Mouse (Mus musculus): ENCODE results near the gene C130050O18Rik. TPM values are rescaled to one million over a fixed set of nuclear protein-coding genes. Genes with fewer than 3 reads are reported as not detected.

Gene C130050O18Rik
- under 1 TPM; 0.80 to 0.88 TPM for total RNA-seq (2021)
- long read RNA-seq, experiment 1 = 0 reads
- long read RNA-seq, experiment 2 = 0 reads

GRCm38 (mm10) chr5:139404801-139405401 is at the start of gene C130050O18Rik:
Gene C130050O18Rik, plus strand, starts transcription at chr5:139405280.
- no peak for DNase-seq (ENCODE audit: low spot score in 2 of 2)

- no peak for DNase-seq (ENCODE audit: low spot score in 2 of 2)
These were observed 46.4 kb upstream of the C130050O18Rik start for GRCm38 (mm10) chr5:139358653-139359052.

DNA sequence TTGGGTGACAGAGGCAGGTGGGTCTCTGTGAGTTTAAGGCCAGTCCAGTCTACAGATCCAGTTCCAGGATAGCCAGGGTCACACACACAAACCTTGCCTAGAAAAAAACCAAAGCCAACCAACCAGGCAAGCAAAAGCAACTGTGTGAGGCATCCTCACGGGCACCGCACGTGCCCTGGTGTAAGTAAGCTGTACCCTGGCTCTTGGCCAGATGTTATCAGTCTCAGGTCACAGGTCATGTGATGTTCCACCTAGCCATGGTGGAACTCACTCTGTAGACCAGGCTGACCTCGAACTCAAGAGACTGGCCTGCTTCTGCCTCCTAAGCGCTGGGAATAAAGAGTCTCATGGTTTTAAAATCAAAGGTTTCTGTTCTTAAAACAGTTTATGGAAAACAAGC is 45.8 kb upstream of the C130050O18Rik start:
- DNase-seq (ENCODE audit: low spot score in 2 of 2) = no peak

GRCm38 (mm10) chr5:139363858-139364257 is 41.2 kb upstream of the C130050O18Rik start:
- DNase-seq (ENCODE audit: low spot score in 2 of 2) = no peak

DNA sequence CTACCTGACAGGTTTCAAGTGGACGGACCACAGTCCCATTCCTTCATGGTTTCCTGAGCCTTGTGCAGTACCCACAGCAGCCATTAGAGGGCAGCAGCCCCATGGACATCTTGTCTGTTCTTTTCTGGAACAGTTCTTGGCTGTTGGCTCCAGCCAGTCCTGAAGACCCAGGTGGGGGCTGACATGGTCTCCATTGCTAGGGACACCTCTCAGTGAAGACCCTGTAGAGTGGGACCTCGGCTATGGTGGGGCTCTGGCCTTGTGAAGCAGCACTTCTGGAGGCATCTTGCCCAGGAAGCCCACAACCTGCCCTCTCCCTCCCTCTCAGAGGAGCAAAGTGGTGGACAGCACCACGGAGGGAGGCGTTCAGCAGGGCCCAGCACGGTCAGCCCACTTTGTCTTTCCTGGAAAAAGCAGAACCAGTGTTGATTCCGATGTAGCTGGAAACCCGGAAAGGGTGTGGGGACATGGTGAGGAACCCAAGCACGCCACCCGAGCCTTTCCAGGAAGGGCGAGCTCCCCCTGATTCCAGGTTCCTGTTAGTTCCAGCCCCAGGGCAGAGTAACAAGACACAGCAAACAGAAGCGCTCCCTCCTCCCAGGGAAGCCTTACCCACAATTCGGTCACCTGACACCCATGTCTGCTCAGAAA is 40.7 kb upstream of the C130050O18Rik start:
- peak; percentile 74 to 86 for DNase-seq (ENCODE audit: low spot score in 2 of 2)

DNA sequence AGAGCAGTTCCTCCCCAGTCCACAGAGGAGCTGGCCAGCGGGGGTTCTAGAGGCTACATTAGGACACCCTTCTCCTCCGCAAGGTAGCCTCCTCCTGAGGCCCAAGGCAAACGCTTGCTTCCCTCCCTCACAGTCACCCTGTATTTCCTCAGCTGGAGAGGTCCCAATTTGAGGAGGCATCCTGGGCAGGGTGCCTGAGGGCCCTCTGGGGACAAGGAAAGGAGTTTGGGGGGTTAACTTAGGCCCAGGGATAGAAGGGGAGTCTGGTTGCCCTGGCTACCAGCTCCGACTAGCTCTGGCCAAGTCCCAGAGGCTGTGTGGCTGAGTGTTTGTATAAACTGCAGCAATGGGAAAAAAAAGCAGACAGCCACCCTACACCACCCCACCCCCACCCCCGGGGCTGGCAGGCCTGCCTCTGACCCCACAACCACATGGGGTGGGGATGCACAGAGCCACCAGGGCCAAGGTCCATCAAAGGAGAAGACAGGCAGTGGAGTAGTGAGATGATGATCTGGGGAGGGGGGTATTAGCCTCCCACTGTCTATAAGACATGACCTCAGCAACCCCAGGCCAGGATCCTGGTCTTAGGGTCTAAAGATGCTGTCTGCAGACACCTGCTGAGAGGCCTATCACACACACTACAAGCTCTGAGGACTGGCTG is 40.0 kb upstream of the C130050O18Rik start:
- DNase-seq (ENCODE audit: low spot score in 2 of 2) = no peak

DNA sequence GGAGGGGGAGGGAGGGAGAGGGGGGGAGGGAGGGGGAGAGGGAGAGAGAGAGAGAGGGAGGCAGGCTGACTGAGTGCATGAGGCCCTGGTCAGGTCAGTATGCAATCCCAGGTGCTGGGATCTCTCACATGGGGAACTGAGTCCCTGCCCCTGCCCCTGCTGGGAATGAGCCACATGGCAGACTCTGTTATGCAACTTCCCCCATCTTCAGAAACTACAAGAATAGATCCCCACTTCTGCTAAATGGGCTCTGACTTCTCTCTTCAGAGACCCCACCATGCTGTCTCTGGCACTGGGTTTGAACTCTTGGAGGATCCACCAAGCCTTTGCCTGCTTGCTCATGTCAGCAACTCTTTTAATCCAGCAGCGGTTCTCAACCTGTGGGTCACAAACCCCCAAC is 39.3 kb upstream of the C130050O18Rik start:
- DNase-seq (ENCODE audit: low spot score in 2 of 2) = no peak

- no peak for DNase-seq (ENCODE audit: low spot score in 2 of 2)
These were observed 38.6 kb upstream of the C130050O18Rik start for GRCm38 (mm10) chr5:139366484-139366883.

GRCm38 (mm10) chr5:139367884-139368458 is 37.1 kb upstream of the C130050O18Rik start:
- DNase-seq (ENCODE audit: low spot score in 2 of 2) = no peak

DNA sequence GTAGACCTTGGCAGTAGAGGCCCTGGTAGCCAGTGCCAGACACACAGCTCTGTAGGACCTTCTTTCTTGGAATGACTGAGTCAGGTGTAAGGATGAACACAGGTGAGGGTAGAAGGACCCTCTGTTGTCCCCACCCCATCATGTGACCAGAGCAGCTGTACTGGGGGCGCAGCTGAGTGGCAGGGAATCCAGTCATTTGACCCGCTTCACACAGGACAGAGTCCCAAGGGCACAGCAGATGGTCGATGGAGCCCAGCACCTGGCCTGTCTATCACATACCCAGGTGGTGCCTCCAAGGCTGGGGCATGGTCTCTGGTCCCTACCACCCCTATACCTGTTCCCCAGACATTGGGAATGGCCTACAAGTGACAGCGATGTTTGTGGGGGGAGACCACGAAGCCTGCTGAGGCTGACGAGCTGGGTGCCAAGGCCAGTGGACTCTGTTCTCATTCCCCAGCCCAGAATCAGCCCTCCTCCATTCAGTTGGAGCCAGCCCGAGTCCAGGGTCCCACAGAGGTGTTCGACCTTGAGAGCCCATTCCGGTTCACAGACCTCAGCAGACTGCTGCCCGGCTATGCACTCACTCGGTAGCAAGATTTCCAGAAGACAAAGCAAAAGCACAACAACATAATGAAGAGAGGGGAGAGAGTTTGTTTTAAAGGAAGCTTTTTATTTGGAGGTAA is 36.3 kb upstream of the C130050O18Rik start:
- DNase-seq (ENCODE audit: low spot score in 2 of 2) = no peak

DNA sequence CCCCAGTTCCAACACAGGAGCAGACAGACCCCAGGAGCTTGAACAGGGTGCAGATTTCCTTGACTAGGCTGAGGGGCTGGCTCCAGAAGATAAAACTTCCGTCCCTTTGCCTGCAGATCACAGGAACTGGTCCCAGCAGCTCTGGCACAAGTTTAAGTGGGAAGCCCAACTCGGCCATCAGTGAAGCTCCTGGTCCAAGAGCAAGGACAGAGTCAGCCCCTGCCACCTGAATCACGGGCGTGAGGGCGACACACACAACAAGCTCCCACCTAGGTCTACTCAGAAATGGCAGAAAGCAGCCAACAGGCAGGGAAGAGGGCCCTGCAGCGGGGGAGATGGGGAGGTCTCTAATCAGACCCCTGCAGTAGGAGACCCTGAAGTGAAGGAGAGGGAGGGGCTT is 34.7 kb upstream of the C130050O18Rik start:
- DNase-seq (ENCODE audit: low spot score in 2 of 2) = no peak

GRCm38 (mm10) chr5:139371118-139371517 is 34.0 kb upstream of the C130050O18Rik start:
- no peak for DNase-seq (ENCODE audit: low spot score in 2 of 2)

DNA sequence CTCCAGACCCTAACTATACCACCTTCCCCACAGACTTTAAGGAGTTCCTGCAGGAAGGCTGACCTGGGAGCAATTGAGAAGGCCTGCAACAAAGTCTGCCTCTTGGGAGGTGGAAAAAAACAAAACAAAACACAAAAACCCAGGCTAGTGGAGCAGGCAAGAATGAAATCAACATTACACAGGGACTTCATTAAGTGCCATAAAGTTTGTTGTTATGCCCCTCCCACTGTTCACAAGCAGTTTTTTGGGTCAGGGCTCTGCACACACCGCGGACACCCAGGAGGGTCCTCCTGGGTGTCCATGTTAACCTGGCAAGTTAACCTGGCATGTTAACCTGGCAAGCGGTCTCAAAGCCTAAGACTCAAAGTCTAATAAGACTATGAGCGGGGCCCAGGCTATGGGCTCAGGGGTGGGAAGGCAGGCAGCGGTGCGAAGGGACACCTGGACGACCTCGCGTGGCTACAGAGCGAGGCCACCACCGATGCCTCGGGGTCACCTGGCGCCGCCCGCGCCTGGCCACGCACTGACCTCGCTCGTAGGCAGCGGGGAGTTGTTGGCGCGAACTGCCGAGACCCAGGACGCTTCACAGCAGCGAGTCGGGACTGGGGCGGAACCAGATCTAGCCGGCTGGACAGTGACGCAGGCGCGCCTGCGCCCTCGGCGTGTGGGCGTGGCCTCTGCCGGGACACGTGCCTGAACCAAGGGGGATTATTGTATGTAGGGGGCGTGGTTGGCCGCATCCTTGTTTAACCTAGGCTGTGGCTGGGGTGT is 33.3 kb upstream of the C130050O18Rik start:
- peak; percentile 84 to 91 for DNase-seq (ENCODE audit: low spot score in 2 of 2)

DNA sequence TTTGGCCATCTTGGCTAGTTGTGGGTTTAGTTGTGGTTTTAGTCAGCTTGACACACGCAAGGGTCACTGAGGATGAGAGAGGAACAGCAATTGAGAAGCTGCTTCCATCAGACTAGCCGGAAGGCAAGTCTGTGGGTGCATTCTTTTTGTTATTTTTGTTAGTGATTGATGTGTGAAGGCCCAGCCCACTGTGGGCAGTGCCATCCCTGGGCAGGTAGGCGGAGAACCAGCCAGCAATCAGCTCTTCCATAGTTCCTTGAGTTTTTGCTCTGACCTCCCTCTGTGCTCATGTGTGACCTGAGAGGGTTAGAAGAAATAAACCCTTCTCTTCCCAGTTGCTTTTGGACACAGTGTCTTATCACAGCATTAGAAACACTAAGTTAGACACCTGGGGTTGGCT is 32.0 kb upstream of the C130050O18Rik start:
- DNase-seq (ENCODE audit: low spot score in 2 of 2) = no peak

- DNase-seq (ENCODE audit: low spot score in 2 of 2) = no peak
These were observed 31.1 kb upstream of the C130050O18Rik start for GRCm38 (mm10) chr5:139373889-139374444.

DNA sequence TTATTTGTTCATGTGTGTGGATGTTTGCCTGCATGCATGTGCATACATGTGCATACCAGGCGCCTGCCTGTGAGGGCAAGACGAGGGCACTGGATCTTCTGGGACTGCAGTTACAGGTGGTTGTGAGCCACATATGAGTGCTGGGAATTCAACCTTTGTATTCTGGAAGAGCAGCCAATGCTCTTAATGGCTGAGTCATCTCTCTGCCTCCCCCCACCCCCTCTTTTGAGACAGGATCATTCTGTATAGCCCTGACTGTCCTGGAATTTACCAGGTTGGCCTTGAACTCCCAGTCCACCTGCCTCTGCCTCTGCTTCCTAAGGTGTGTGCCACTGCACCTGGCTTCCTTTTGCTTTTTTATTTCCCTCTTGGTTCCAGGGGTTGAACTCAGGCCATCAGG is 30.2 kb upstream of the C130050O18Rik start:
- DNase-seq (ENCODE audit: low spot score in 2 of 2) = no peak

- peak; percentile 48 to 71 for DNase-seq (ENCODE audit: low spot score in 2 of 2)
These were observed 27.4 kb upstream of the C130050O18Rik start, which contains the start of gene Gpr146 for GRCm38 (mm10) chr5:139377468-139378270. Gene Gpr146, plus strand, starts transcription at chr5:139377697.

GRCm38 (mm10) chr5:139378271-139378556 is 26.9 kb upstream of the C130050O18Rik start:
- DNase-seq (ENCODE audit: low spot score in 2 of 2) = no peak

DNA sequence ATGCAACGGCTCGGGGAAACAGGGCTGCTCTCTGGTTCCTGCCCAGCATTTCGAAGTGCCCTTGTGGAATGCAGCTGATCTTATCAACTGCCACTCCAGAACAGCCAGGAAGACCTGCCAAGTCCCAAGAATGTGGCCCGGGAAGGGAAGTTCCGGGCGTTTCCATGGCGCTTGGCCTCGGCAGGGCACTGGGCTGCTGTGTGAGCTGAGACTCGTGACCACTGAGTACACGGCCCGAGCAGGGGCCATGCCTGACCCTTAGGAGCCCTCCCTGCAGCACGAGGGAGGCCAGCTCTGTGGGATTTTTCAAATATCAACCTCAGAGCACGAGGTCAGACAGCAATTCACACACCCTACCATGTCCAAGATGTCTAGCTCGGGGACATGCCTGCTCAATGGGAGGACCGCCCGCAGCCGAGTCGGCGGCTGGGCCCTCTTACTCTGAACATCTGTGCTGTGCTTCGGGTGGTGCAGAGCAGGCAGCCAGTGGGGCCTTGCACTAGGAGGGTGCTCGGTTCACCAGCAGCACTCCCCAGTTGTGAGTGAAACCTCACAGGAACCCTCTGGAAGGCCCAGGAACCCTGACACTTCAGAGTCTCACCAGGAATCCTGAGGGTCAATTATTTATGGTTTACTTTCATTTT is 26.0 kb upstream of the C130050O18Rik start:
- DNase-seq (ENCODE audit: low spot score in 2 of 2) = peak; percentile 46 to 65

Data from gastrocnemius, postnatal 4 days (tissue).